Mouse (Mus musculus) stomach, embryonic 16.5 days (tissue): Measurements from ENCODE around the gene Ctnnal1. TPM values are rescaled to one million over a fixed set of nuclear protein-coding genes. Genes with fewer than 3 reads are reported as not detected.

ENCODE experiments used
- ATAC-seq: fragments of 200-750 bp; cut with Nextera tagmentation; 2 replicates; pipeline ENCODE4 v1.8.0; 2017; ENCODE audit warnings: moderate number of reproducible peaks, moderate TSS enrichment; ENCODE audit not compliant: insufficient read depth, low FRiP score
- H3K27ac ChIP-seq: fragments of 300-500 bp; sonication (generic); 2 replicates; pipeline ENCODE4 v1.5.1; 2014; ENCODE audit warnings: low read length
- H3K27me3 ChIP-seq: fragments of 300-500 bp; sonication (generic); 2 replicates; pipeline ENCODE4 v1.6.1; 2014; ENCODE audit warnings: low read length, control low read depth, mixed read lengths; ENCODE audit not compliant: control insufficient read depth, insufficient read depth
- H3K36me3 ChIP-seq: fragments of 300-500 bp; sonication (generic); 2 replicates; pipeline ENCODE4 v1.6.1; 2014; ENCODE audit warnings: low read length; ENCODE audit not compliant: control insufficient read depth, insufficient read depth
- H3K4me1 ChIP-seq: fragments of 300-500 bp; sonication (generic); 2 replicates; pipeline ENCODE4 v1.6.1; 2014; ENCODE audit warnings: low read length, control low read depth, mixed read lengths; ENCODE audit not compliant: control insufficient read depth, insufficient read depth
- H3K4me2 ChIP-seq: fragments of 300-500 bp; sonication (generic); 2 replicates; pipeline ENCODE4 v1.6.1; 2014; ENCODE audit warnings: low read depth, low read length, mixed read lengths
- H3K4me3 ChIP-seq: fragments of 300-500 bp; sonication (generic); replicated peaks from 2 replicates; pipeline ENCODE4 v1.5.1; 2014; ENCODE audit warnings: mild to moderate bottlenecking, low read length
- H3K9ac ChIP-seq: fragments of 300-500 bp; sonication (generic); 2 replicates; pipeline ENCODE4 v1.6.1; 2014; ENCODE audit warnings: low read length
- H3K9me3 ChIP-seq: fragments of 300-500 bp; sonication (generic); replicated peaks from 2 replicates; pipeline ENCODE4 v1.6.1; 2016; ENCODE audit warnings: low read length, control low read depth; ENCODE audit not compliant: control insufficient read depth
- WGBS: fragments of 180-500 bp; shearing (Covaris S2); extraction: QIAGEN DNeasy Blood & Tissue Kit; methylation state at CpG from one replicate; pipeline ENCODE4 v1.1.7; 2014; 5-methylcytosine and 5-hydroxymethylcytosine counted together
- polyA plus RNA-seq: library from polyadenylated mRNA; unstranded; fragments of >200 nt; fragmentation: Nextera tagmentation; extraction: Ambion mirVana; gene quantifications from 2 replicates; pipeline ENCODE4 v1.2.1, GENCODE M21; 2015

The Ctnnal1 gene
- polyA plus RNA-seq, 1 experiment from 2014 or later, result 17.5 TPM

DNA sequence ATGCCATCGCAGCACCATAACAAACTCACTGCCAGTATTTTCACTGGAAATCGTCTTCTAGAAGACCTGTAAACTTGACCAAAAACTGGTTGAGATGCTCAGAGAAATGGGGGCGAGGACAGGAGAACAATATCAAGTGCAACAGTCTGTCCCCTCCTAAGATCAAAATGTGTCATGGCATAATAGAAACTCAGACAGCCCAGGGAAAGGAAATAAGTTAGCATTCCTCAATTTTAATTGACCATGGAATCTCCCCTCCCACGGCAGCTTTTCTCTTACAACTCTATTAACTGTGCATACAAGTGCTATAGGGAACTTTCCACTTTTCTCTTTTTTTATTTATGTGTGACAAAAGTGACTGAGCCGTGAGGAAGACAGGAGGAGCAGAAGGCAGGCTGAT is 2.8 kb upstream of the Ctnnal1 start:
- Histone ChIP-seq H3K4me1 (peaks cover 9% of the 10 kb centered on the region), H3K9me3 (0 out of 2 replicates have a peak, but pooled peaks cover 4% of the 10 kb centered on the region), H3K27me3 (no peaks in the 10 kb centered on the region), H3K4me2 (no peak overlapping the region), H3K36me3 (peaks cover 8% of the 10 kb centered on the region; the same call in 1 of the 2 replicates), H3K27ac (no peak overlapping the region), H3K4me3 (no peak overlapping the region), H3K9ac (no peak overlapping the region)
- 82% methylated on average over 5 of the region's 5 CpGs for WGBS
- ATAC-seq, result no peak

DNA sequence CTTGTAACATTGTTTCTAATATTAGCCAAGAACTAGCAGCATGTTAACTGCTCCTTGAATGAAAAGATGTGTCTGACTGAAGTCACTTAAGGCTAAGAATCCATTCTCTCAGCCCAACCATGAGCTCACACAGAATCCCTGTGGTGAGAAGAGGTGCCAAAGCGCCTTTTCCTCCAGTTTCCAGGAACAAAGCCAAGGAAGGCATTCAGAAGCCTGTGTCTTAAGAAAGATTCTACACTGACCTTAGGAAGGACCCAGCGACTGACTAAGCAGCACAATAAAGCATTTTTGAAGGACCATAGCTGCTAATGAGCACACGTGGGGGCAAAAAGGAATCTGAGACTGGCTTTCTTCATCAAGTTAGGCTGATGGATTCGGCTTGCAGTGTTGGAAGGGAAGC is 983 bp upstream of the Ctnnal1 start:
- WGBS, result 52% methylated on average over 4 of the region's 4 CpGs
- Histone ChIP-seq H3K9me3 (0 out of 2 replicates have a peak, but pooled peaks cover 1% of the 10 kb centered on the region), H3K27ac (no peak overlapping the region), H3K9ac (no peak overlapping the region), H3K4me2 (no peak overlapping the region), H3K4me3 (no peak overlapping the region), H3K27me3 (no peaks in the 10 kb centered on the region), H3K4me1 (peaks cover 9% of the 10 kb centered on the region), H3K36me3 (0 out of 2 replicates have a peak, but pooled peaks cover under 1% of the 10 kb centered on the region)
- ATAC-seq, result no peak

DNA sequence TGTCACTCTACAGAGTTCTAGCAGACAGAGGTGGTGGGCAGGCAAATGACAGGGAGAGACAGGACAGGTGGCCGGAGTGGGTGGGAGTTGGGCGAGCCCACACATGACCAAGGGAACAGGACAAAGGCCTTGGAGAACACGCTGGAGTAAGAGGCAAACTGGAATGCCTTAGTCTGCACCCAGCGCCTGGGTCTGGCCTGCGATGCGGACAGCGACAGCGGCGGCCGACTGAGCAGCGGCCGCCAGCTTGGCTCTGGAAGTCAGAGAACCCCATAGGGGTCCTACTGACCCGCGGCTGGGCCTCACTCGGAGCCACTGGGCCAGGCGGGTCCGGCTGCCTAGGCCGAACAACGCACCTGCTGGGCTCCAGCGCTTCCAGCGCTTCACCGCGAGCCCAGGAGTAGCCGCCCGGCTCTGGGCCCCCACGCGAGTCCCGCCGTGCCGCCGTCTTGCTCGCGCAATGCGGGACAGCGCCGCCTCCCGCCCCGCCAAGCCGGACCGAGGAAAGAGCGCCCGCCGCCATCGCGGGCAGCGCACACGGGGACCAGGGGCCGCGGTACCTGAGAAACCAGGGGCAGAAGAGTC is 479 bp downstream of the Ctnnal1 start:
- no peaks in the 10 kb centered on the region for H3K27me3 ChIP-seq
- peak overlapping the region; percentile 84 for H3K9ac ChIP-seq
- peak; percentile 59 for ATAC-seq
- H3K4me1 ChIP-seq, result peaks cover 9% of the 10 kb centered on the region
- peak overlapping the region; percentile 92 for H3K4me2 ChIP-seq
- WGBS, result 0% methylated on average over 49 of the region's 49 CpGs
- H3K4me3 ChIP-seq, result peak overlapping the region; percentile 69
- peak overlapping the region; percentile 76 for H3K27ac ChIP-seq
- H3K9me3 ChIP-seq, result no peaks in the 10 kb centered on the region
- no peaks in the 10 kb centered on the region for H3K36me3 ChIP-seq

DNA sequence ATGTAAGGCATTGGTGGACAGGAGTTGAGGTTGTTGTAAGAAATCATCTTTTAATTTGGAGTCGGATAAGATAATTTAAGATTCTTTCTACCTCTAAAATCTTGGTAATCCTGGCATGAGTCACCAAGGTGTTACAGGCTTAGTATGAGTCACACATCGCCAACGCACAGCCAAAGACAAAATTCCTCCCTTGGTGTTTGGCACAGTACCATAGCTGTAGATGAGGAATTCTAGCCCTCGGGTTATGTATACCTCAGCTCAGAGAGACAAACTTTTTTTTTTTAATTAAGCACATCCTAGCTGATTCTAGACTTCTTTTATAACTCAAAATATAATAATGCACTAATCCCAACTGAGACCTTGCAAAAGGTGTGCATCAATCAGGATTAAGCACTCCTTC is 972 bp downstream of the Ctnnal1 start:
- Histone ChIP-seq H3K9ac (peak overlapping the region; percentile 84), H3K4me1 (peaks cover 9% of the 10 kb centered on the region), H3K4me3 (peak overlapping the region; percentile 69), H3K27me3 (no peaks in the 10 kb centered on the region), H3K4me2 (peak overlapping the region; percentile 92), H3K27ac (peak overlapping the region; percentile 76), H3K36me3 (no peaks in the 10 kb centered on the region), H3K9me3 (no peaks in the 10 kb centered on the region)
- WGBS, result 37% methylated on average over 4 of the region's 4 CpGs
- no peak for ATAC-seq

DNA sequence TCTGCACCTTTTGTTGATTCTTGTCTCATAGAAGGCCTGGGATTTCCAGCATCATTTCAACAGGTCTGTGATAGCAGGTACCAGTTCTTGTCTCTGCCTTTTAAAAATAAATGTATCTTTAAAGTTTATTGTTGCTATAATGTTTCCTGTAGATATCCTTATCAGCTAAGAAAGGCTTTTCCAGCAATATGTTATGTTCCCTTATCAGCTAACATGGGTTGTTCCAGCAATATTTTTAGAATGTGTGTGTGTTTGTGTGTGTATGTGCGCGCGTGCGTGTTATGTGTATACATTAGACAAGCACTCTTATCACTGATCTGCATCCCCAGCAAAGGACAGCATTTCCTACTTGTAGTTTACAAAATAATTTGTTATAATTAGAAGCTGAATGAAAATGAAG is 3.4 kb downstream of the Ctnnal1 start:
- Histone ChIP-seq H3K27ac (no peak overlapping the region), H3K4me1 (peaks cover 9% of the 10 kb centered on the region), H3K4me2 (no peak overlapping the region), H3K36me3 (no peaks in the 10 kb centered on the region), H3K27me3 (no peaks in the 10 kb centered on the region), H3K4me3 (no peak overlapping the region), H3K9me3 (no peaks in the 10 kb centered on the region), H3K9ac (no peak overlapping the region)
- no peak for ATAC-seq
- WGBS, result 78% methylated on average over 4 of the region's 4 CpGs

GRCm38 (mm10) chr4:56858733-56859132 is 6.3 kb downstream of the Ctnnal1 start:
- Histone ChIP-seq H3K4me2 (no peak overlapping the region), H3K4me1 (no peaks in the 10 kb centered on the region; the same call in 1 of the 2 replicates), H3K9ac (no peak overlapping the region), H3K36me3 (no peaks in the 10 kb centered on the region), H3K9me3 (no peaks in the 10 kb centered on the region), H3K27me3 (no peaks in the 10 kb centered on the region), H3K4me3 (no peak overlapping the region), H3K27ac (no peak overlapping the region)
- 74% methylated on average over 9 of the region's 9 CpGs for WGBS
- no peak for ATAC-seq

DNA sequence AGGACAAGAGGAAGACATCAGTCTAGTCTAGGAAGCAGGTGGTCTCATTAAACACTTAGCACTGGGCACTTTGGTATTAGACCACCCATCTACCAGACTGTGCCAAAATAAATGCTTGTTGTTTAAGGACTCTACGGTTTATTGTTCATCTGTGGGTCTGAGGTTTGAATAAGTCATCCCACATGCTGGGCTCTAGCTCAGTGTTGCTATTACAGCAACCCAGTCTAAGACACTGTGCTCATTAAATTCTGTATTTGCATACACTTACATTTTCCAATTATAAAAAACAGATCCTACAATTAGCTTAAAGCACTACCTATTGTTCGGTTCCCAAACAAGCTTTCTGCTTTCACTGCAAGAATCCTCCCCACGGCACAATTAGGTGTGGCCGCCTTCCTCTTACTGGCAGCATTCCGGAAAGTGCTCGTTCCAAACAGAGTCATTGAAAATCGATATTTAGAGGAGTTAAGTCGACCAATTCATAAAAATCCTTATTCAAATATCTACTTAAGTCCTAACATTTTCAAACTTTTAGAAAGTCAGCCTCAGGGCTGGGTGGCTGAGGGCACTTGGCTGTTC is 8.5 kb downstream of the Ctnnal1 start:
- no peak for ATAC-seq
- no peak overlapping the region for H3K4me3 ChIP-seq
- no peaks in the 10 kb centered on the region for H3K9me3 ChIP-seq
- no peaks in the 10 kb centered on the region for H3K36me3 ChIP-seq
- no peaks in the 10 kb centered on the region; the same call in 1 of the 2 replicates for H3K4me1 ChIP-seq
- WGBS, result 70% methylated on average over 8 of the region's 8 CpGs
- H3K27me3 ChIP-seq, result no peaks in the 10 kb centered on the region
- no peak overlapping the region for H3K9ac ChIP-seq
- no peak overlapping the region for H3K4me2 ChIP-seq
- H3K27ac ChIP-seq, result no peak overlapping the region

DNA sequence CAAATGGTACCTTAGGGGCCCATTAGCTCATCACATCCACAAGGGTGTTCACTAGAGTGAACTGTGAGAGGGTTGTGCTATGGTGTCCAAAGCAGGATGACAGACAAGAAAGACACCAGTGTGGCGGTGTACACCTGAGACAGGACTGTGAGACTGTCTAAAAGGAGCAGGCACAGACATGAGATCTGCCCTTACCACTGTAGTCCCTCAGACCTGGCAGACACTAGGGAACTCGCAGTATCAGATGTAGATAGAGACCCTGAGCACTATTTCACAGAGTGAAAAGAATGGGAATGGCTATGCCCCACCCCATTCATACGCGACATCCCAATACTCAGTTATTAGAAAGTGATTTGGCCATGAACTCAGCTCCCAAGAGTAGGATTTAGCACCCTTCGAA is 9.1 kb downstream of the Ctnnal1 start:
- Histone ChIP-seq H3K27me3 (no peaks in the 10 kb centered on the region), H3K36me3 (no peaks in the 10 kb centered on the region), H3K4me2 (no peak overlapping the region), H3K9ac (no peak overlapping the region), H3K4me3 (no peak overlapping the region), H3K9me3 (no peaks in the 10 kb centered on the region), H3K4me1 (peaks cover 2% of the 10 kb centered on the region; the same call in 1 of the 2 replicates), H3K27ac (no peak overlapping the region)
- 86% methylated on average over 5 of the region's 5 CpGs for WGBS
- ATAC-seq, result no peak

DNA sequence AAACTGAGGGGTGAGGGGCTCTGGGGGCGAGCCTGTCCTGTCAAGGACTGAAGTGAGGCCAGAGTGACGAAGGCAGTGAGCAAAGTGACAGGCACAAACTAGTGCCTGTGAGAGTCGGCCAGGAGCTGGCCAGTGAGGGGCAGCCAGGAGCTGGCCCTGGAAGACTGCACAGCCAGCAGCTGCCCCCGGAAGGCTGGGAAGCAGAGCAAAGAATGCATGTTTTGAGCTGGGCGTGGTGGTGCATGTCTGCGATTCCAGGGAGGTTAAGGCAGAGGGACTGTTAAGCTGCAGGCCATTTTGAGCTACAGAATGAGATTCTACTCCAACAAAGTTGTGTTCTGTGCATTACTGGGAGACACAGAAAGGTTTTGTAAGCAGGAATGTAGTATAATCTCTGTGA is 14.3 kb downstream of the Ctnnal1 start:
- Histone ChIP-seq H3K27me3 (no peaks in the 10 kb centered on the region), H3K9ac (no peak overlapping the region), H3K27ac (no peak overlapping the region), H3K4me2 (no peak overlapping the region), H3K9me3 (no peaks in the 10 kb centered on the region), H3K4me1 (peaks cover 6% of the 10 kb centered on the region; the same call in 1 of the 2 replicates), H3K36me3 (no peaks in the 10 kb centered on the region), H3K4me3 (no peak overlapping the region)
- no peak for ATAC-seq
- WGBS, result 21% methylated on average over 6 of the region's 6 CpGs
